Mouse (Mus musculus): ENCODE results near the gene Zbtb32.

The Zbtb32 gene

DNA sequence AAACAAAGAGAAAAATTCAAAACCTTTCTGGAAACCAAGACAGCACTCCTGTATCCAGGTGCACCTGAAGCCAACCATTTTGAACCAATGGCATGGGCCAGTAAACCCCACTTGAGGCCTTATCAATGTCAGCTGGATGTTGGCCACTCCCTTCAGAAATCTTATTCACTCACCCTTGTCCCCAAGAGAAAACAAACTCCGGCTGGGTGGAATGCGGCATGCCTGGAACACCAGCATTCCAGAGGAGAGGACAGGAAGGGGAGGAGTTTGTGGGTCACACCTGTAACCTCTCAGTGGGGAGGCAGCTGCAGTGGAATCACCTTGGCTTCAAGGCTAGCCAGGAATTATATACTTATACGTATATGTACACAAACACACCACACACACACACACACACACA lies 3.9 kb upstream of the Zbtb32 start:
- in situ Hi-C loops (cut with MboI, MseI), result no loop called here

DNA sequence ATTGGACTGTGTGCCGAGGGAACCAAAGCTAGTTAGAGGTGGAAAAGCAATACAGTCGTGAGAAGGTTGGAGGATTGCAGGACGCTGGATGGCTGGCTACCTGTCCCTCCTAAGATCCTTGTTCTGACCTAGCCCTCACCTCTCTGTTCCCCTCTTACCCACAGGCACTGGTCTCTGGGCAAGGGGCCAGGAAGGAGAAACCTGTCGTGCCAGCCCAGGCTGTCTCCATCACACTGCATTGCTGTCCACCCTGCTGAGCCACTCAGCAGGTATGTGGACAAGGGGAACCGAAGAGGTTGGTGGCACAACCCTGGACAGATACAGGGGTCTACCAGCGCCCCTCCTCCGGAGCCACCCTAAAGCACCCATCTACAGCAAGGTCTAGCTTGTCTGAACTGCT lies 1.9 kb upstream of the Zbtb32 start:
- in situ Hi-C loops (cut with MboI, MseI), result no loop called here

DNA sequence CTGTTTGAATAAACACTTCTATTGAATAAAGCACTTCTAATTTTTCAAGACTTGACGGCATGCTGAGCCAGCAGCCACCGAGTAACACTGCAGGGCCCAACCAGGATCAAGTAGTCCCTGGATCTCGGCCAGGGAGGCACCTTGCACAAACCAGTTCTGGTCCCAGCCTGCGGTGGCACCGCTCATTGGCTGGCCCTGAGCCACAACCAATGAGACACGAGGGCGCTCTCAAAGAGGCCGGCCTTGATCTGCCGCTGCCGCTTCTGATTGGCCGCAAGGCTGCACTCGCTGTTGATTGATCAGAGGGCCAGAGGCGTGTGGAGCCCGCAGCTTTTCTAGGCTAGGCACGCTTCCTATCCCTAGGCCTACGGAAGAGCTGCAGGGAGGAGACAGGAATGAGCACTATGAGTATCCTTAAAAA lies 1.2 kb upstream of the Zbtb32 start:
- in situ Hi-C loops (cut with MboI, MseI), result loop anchor here (5.0 kb wide), 1 partner anchor 1793 kb away; the partner anchor contains the start of gene Hnrnpl

DNA sequence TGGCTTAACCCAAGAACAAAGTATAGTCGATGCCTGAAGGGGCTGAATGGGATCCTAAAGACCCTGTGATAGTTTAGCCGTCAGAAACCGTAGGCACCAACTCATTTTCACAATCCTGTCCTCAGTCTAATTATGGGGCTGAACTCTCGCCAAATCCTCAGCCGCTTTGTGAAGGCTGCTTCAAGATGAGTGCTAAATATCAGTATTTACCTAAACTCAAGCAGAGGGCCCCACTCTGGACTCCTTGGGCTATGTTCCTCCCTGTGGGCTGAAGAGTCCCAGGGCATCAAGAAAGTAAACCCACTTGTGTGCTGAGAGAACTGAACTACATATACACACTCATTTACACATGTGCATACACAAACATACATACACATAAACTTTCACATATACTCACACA lies 1.9 kb downstream of the Zbtb32 start:
- in situ Hi-C loops (cut with MboI, MseI), result loop anchor here (5.0 kb wide), 1 partner anchor 1790 kb away; the partner anchor contains the start of gene Hnrnpl

DNA sequence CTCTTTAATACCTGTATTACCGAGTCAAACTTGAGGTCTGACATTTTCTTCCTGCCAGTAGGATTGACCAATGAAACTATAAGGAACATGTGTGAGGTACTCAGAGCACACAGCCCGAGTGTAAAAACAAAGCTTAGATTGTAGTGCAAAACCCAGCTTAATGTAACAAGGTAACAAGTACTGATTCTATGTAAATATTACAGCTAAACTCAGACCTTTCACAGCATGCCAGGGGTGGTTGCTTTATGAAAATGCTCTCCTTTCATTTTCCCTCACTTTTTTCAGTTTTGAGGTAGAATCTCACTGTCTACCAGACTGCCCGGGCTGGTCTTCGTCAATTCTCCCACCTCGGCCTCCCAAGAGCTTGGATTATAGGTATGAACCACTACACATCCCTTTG lies 2.6 kb downstream of the Zbtb32 start:
- in situ Hi-C loops (cut with MboI, MseI), result loop anchor here (5.0 kb wide), 1 partner anchor 1789 kb away; the partner anchor contains the start of gene Hnrnpl

DNA sequence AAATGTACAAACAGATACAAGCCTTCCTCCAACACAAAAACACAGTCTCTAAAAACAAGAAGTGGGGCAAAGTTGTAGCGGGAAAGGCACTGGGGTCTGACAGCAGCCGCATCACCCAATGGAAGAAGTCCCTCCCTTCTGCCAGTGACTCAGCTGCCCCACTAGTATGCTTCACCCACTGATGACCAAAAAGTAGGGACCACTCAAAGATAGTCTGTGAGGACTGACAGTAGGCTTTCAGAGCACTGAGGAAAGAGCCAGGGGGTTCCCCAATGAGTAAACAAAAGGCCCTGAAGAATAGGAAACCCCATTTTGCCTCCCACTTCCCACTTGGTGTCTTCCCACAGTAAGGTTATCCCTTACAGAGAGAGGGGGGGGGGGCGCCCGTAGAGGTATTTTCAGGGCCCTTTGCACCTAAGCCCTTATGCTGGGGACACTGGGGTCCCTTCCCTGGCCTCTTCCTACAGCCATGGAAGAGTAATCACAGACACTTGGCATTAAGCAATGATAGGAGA lies 4.1 kb downstream of the Zbtb32 start:
- in situ Hi-C loops (cut with MboI, MseI), result loop anchor here (5.0 kb wide), 1 partner anchor 1787 kb away; the partner anchor contains the start of gene Hnrnpl

DNA sequence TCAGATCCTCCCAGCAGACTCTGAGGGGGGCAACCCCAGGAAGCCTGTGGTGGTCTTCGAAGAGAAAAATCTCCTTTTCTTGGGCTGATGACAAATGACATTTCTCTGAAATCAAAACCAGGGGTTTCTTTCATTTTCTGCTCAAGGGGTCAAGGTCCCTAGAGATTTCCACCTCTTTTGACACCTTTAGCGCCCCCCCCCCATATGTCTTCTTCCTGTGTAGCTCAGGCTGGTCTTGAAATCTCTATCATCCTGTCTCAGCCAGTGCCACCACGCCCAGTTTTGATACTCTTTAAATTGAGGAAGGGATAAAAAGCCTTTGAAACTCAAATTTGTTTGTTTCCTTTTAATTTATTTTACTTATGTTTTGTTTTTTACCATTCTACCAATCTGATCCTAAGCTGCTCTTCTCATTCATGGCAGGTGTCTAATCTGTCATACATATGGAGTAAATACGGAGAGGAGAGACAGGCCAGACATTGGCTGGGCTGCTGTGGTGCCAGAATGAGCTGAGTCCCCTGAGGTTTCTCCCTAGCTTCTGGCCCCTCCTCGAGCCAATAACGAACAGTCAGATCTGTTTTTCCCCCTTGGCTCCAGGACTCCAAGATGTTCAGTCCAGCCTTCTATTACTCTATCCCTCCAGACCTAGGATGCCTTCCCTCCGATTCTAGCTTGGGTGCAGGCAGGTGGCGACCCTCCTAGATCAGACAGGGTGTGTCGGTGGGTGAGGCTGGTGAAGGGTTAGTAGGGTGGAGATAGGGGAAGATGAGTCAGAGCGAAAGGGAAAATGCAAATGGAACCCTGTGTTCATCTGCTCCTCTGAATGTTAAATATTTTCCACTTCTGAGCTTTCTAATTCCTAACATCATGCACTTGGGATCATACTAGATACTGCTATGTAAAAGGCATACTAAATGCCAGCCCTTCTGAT lies 4.9 kb downstream of the Zbtb32 start:
- in situ Hi-C loops (cut with MboI, MseI), result no loop called here

DNA sequence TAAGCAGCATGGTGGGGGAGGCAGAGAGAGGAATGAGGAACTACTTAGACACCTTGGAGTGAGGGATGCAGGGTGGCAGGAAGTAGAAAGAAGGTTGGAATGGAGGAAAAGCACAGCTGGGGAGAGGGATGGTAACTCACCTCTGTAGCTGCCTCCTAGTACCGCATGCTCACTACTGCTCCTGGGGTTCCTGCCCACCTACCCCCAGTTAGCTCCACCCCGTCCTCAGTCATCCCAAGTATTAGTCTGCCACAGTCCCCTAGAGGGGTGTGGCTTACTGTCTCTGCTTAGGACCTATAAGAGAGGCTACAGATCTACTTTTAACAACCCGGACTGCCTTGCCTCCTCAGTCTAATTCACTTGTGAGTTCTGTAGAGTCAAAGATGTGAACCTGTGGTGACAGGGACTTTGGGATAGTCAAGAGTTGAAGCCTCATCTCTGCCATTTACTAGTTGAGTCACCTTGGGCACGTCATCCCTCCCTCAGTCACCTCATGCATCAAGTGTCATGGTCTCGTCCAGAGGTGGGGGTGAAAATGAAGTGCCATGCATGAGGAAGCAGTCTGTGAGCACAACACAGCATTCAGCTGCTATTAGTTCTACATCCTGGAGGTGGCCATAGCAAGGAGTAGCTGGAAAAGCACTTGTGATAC lies 5.8 kb downstream of the Zbtb32 start:
- in situ Hi-C loops (cut with MboI, MseI), result no loop called here

DNA sequence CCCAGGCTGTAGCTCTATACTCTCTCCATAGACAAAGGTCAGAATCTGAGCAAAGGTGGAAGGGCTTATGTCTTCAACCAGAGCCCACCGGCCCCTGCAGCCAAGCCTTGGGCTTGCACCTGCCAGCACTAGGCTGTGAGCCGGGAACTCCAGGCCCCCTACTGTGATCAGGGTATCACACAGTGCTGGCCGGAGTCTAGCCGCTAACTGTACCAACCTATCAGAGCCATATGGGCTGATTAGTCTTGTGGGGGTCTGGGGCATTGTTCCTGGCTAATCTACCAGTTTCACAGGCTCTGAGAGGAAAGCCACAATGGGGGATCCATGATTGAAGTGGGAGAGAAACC lies 7.1 kb downstream of the Zbtb32 start:
- in situ Hi-C loops (cut with MboI, MseI), result no loop called here

DNA sequence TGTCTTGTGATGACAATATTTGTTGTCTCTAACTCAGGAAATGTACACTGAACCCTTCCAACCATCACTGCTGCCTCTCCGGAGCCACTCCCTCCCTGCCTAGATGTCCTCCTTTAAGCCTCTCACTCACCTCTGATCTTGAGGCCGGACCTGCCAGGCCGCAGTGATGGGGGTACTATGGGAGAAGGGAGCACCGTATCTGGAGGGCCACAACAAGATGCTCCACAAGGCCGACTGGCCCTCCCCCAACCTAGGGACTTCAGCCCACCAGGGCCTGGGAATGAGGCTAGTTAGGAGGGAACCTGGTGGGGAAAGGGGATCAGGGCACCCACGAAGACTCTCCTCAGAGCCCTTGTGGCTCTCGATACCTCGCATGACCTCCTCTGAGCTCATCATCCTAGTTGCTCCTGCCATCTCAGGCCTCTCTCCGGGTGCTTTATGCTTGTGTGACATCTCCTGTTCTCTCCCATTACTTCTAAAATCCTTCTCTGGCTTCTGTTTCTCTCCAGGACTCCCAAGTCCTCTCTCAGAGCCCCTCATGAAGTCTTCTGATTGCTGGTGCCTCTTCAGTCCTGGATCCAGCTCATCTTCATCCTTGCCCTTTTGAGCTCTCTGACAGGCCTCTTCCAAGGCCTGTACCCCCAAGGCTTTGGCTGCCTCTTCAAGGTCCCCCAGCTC lies 7.6 kb downstream of the Zbtb32 start:
- in situ Hi-C loops (cut with MboI, MseI), result no loop called here

DNA sequence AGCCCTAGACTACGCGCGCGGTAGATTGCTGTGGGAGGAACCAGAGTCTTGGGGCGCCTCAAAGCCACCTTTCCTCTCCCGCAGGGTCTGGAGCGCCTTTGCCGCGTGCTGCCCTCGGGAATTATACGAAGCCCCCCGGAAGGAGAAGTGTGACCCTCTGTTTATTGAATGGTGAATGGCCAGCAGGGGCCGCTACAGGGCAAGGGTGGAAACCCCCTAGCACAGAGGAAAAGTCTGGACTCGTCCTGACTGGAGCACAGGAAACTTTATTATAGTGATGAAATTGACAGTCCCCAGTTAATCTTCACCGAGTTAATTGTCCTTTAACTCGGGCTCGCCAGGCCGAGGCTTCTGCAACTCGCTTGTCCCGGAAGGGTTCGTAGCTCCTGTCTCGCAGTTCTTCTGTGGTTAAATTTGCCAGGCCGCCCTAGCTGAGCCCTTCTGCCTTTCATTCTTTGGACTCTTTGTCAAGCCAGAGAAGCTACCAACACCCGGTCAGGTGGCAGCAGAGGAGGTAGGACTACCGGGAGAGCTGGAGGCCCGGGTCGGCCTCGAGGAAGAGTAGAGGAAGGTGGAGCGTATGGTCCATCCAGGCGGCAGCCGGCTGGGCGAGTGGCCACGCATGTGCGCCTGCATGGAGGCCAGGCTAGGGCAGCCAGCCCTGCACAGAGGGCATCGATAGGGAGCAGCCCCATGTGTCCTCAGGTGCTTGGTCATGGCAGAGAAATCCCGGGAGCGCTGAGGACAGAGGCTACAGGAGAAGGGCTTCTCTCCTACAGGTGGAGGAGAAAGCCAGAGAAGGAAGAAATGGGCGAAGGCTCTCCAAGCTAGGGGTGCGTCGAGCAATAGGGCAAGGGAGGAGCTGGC lies 9.0 kb downstream of the Zbtb32 start:
- in situ Hi-C loops (cut with MboI, MseI), result no loop called here

DNA sequence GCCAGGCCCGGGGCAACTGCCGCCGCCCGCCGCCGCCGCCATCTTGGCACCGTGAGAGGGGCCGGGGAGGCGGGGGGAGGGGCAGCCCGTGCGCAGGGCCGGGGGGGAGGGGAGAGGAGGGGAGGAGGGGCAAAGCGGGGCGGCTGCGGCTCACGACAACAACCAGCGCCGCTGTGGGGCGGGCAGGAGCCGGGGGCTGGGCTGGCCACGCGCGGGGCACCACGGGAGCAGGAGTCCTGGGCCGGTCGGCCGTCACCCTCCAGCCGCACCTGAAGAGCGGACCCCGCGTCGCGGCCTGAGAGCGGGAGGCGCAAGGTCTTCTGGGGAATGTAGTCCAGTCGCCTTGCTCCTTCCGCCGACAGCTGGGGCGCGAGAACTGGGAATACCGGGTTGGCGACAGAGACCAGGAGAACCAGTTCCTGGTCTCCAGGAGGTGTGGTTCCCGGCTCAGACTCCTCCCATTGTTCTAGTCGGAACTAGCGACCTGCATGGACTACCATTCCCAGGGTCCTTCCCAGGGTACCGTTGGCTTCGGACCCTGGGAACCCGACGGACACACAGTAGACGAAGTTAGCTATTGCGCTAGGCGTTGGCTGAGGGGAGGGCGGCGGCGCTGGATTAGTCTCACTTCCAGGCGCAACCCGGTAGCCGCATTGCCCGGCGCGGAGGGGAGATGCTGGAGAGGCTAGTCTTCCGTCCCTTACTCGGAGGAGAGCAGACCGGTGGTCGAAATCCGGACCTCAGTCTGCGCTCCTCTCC lies 9.9 kb downstream of the Zbtb32 start, which contains the start of gene Kmt2b:
Kmt2b (minus strand) TSS at position 51 of the 759 bp plus-strand sequence.
- in situ Hi-C loops (cut with MboI, MseI), result no loop called here

DNA sequence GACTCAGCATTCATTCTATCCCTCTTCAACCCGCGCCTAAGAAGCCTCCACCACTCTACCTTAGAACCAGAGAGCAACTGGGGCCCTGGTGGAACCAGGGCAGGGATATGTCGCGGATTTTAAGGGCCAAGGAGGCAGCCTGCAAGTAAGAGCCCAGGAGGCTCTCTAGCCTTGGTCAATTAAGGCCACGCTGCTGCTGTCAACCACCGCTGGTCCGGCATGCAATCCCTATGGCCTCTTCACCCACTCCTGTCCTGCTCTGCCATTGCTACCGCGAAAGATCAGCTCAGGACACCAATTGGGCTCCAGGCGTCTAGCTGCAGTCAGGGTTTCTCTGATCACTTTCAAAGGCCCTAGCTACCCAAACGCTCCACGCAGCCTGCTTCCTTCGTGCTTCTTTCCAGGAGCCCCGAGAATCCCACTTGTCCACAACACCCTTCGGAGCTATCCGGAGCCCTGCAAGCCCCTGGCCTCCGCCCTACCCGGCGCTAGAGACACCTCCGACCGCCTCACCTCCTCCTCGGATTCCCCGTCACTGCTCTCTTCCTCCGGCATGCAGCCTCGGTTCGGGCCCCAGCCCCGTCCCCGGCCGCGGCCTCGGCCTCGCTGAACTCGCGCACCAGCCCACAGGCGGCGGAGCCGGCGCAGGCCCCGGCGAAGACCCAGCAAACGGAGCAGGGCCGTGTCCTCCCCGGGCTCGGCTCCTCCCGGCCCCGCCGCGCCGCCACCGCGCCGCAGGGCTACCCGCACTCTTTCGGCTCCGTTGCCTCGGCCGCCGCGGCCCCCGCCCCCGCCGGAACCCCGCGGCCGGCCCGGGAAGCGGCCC lies 10.7 kb downstream of the Zbtb32 start:
- in situ Hi-C loops (cut with MboI, MseI), result no loop called here

DNA sequence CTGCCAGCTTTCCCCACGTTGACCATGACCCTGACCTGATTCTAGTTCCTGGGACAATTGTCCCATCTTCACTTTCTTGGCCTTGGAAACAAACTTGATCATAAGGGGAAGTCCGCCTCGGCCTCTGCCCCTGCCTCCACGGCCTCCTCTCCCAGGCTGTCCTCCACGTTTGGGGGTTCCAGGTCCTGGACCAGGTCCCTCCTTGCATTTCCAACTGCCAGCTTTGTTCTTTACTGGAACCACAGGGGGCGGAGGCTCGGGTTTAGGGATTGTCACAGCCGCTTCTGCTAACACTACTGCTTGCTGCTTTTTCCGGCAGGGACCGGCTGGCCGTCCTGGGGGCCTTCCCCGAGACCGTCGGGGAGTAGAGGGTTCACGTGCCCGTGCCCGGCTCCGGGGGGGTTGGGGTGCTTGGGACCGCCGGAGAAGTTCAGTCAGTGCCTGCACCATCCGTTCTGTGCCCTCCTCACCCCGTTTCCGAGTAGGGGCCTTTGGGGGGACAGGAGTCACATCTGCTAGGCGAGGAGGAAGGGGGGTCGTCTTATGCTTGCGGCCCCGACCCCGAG lies 12.2 kb downstream of the Zbtb32 start:
- in situ Hi-C loops (cut with MboI, MseI), result no loop called here

DNA sequence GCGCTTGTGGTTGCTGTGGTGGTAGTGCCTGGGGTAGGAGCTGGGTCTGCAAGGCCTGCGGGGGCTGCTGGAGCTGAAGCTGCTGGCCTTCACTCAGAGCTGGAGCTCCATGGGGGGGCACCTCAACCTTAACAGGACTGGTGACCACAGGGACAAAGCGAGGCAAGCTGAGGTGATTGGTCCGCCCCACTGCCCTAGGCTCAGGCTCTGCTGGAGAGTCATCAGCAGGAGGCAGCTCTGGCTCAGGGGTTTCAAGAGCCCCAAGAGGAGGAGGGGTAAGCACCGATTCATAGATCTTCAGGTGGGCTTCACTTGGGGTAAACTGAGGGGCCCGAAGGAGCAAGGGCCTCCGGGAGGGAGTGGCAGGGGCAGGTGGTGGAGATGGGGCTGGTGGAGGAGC lies 13.5 kb downstream of the Zbtb32 start:
- in situ Hi-C loops (cut with MboI, MseI), result no loop called here

DNA sequence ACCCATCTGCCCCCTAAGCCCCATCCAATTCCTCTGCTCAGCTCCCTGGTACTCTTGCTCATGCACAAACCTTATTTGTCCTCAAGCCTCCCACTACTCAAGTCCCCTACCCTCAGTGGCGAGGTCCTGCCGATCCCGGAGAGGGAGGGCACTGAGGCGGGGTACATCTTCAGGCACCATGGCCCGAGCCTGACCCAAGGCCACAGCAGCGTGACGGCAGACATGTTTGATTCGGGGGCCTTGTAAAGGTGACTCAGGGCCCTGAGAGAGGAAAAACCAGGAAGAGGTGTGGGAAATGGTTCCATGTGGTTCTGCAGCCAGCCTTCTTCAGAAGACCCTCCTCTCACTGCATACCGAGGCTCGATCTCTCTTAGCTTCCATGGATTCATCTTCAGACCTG lies 14.4 kb downstream of the Zbtb32 start:
- in situ Hi-C loops (cut with MboI, MseI), result no loop called here

DNA sequence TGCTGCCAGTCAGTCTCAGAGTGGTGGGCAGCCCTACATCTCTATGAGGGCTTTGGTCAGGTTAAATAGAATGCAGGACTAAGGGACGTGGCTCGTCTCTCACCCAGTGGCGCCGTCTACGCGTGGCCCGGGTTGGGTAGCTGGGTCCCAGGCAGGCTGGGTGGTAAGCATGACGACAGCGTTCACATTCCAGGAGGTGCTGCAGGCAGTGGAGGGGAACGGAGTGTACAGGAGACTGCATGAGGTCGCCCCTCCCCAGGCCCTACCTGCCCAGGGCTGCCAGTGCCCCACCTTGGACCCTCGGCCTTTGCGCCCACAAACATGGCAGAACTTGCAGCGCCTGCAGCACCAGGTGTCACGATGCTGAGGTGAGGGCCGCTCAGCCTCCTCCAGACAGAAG lies 17.2 kb downstream of the Zbtb32 start:
- in situ Hi-C loops (cut with MboI, MseI), result no loop called here

DNA sequence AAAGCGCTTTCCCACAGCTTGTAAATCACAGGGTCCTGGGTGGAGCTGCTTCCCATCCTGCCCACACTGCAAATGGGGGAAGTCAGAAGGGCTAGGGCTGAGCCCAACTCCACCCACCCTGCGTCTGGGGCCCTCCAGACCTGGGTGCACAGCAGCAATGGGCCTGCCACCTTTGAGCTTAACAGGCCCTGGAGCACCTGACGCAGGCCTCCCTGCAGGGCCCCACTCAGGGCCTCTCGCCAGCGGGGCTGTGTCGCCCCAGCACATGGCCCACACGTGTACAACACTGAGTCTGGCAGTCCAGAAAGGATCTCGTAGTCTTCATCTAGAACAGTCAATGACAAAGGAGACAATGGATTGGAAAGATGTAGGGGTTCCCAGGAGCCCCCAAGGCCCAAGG lies 18.8 kb downstream of the Zbtb32 start:
- in situ Hi-C loops (cut with MboI, MseI), result no loop called here

DNA sequence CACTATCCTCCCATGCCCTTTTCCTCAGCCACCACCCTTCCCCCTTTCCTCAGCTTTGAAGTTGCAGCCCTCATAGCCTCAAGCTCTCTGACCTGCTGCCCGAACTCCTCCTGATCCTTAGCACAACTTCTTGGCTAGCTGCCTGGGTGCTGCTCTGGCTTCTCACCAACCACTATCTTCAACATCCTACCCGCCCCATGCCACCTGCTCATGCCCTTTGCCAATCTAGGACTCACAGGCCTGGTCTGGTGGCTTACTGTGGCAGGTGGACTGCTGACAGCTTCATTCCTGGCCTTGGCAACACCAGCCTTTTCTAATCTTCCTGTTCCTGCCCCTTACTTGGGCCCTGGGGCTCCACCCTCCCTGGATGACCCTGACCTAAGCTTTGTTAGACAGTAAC lies 25.7 kb downstream of the Zbtb32 start:
- in situ Hi-C loops (cut with MboI, MseI), result no loop called here

All from regulatory T cell (primary cell).